Comparison of ENCODE assay signal across 8 mouse cellular contexts in genomic region chr9:107533791-107534407, GRCm38 (mm10). TPM values are rescaled to one million over a fixed set of nuclear protein-coding genes. Genes with fewer than 3 reads are reported as not detected.
A peak's percentile ranks its signal among the peaks of the same experiment; 100 is the strongest.
DNase-seq lines count a peak whose midpoint lies in the region; ATAC-seq lines count a peak whose summit lies in the region.

Tmem115 (plus strand) TSS chr9:107533945.

- H3K4me2 ChIP-seq in hindbrain, embryonic 12.5 days (replicated peaks) = peak within 1 kb of the TSS; percentile 99

- H3K27ac ChIP-seq in hindbrain, embryonic 12.5 days = 0 out of 2 replicates have a peak within 1 kb of the TSS, but pooled peaks have one; percentile 49

- under 1% methylated on average over 48 of the region's 48 CpGs for WGBS in hindbrain, embryonic 12.5 days

- H3K4me3 ChIP-seq in hindbrain, embryonic 12.5 days = peak within 1 kb of the TSS; percentile 85

- H3K27me3 ChIP-seq in hindbrain, embryonic 12.5 days = peaks cover 7% of the 10 kb centered on the region

- peak; percentile 98 for ATAC-seq in hindbrain, embryonic 12.5 days (ENCODE audit: low FRiP score)

- peak; percentile 95 for DNase-seq in NIH3T3 (ENCODE audit: low read depth)
- DNase-seq in cerebellum, postnatal 10 days = peak; percentile 93 to 95
- DNase-seq in frontal cortex, postnatal 10 days (ENCODE audit: low spot score in 2 of 2) = peak; percentile 91 to 94
- DNase-seq in layer of hippocampus, postnatal 25 days (ENCODE audit: extremely low spot score in 1 of 2, low spot score in 1 of 2) = peak; percentile 72 to 86
- DNase-seq in lung, postnatal 25 days (ENCODE audit: low spot score) = peak; percentile 98
- DNase-seq in retina, embryonic 14.5 days (ENCODE audit: low spot score) = peak; percentile 96
- DNase-seq in thymus, postnatal 4 days = peak; percentile 87

- H3K4me1 ChIP-seq in hindbrain, embryonic 12.5 days = peaks cover 32% of the 10 kb centered on the region

- peaks cover 19% of the 10 kb centered on the region for H3K36me3 ChIP-seq in hindbrain, embryonic 12.5 days

- peak within 1 kb of the TSS; percentile 88 for H3K9ac ChIP-seq in hindbrain, embryonic 12.5 days

- H3K9me3 ChIP-seq in hindbrain, embryonic 12.5 days (replicated peaks) = no peaks in the 10 kb centered on the region

RNA-seq across cellular contexts. Expression of gene Tmem115, which starts in this region (rescaled TPM):
- 48.1 and 50.4 TPM in 2 replicates for polyA plus RNA-seq in hindbrain, embryonic 12.5 days (2016; fragmentation: Nextera tagmentation; extraction: Ambion mirVana)
- total RNA-seq in layer of hippocampus, postnatal 25 days (2021) = 10 to 100 TPM; 38.1 to 41.0 TPM

Comparison
In these comparisons a context has a peak if more than half of its experiments do, and no peak if none do; other contexts are left out.
1. Peak in every context shown above with its lines: DNase-seq, ATAC-seq, H3K4me3 ChIP-seq and H3K27ac ChIP-seq.